Mouse (Mus musculus) lung, postnatal 0 days (tissue): ENCODE data around the gene Arhgap10.

Experiments used
- CTCF ChIP-seq: IDR thresholded peaks from 2 replicates; pipeline ENCODE4 v1.5.1; 2016; ENCODE audit warnings: antibody characterized with exemption, mild to moderate bottlenecking
- EP300 ChIP-seq: IDR thresholded peaks from 2 replicates; pipeline ENCODE4 v1.6.1; 2016; ENCODE audit warnings: antibody characterized with exemption, mild to moderate bottlenecking, control low read depth

DNA sequence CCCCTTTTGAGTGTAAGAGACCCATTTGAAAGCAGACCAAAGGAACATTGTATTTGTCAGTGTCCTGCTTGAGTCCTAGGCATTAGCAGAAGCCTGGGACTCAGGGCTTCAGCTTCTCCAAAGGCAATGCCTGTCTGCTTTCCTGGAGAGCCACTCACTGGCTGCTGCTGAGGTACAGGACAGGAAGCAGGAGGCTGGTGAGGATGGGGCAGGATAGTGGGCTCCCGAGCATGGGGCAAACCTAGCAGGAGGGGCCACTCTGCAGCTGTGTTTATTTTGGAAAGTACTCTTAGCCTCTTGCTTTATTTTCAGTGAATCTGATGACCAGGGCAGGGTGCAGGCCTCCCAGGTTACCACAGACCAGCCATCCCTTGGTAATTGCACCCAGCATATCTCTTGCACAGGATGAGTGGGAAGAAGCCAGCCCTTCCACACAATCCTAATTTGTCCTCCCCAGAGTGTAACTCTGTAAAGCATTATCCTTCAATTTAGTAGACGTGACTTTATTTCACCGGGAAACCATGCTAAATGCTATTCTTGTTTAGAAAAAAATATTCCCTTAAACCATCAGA is 303.8 kb downstream of the Arhgap10 start:
- no peak for TF ChIP-seq EP300
- no peak for TF ChIP-seq CTCF
